Mouse (Mus musculus): Measurements from ENCODE around the gene Adar.

- TF ChIP-seq CTCF (IDR thresholded peaks at IDR 0.05; ENCODE audit: low read depth, low read length) (no peak), GATA1 (IDR thresholded peaks at IDR 0.05; ENCODE audit: borderline replicate concordance, low read length) (no peak), POLR2AphosphoS5 (IDR thresholded peaks at IDR 0.05; ENCODE audit: insufficient replicate concordance, low read depth, low read length) (no peak), TAL1 (conservative IDR thresholded peaks at IDR 0.05; ENCODE audit: low read depth, low read length) (no peak), GATA2 (IDR thresholded peaks at IDR 0.05; ENCODE audit: borderline replicate concordance, low read depth, low read length) (no peak)
These were observed 55.7 kb downstream of the Adar start for GRCm38 (mm10) chr3:89770425-89771002.

Data from G1E (cell line).